Mouse (Mus musculus): ENCODE results near the gene Glipr2. TPM values are rescaled to one million over a fixed set of nuclear protein-coding genes. Genes with fewer than 3 reads are reported as not detected.

Glipr2 gene
- polyA plus RNA-seq, 1 experiment from 2014 or later: 112 TPM

DNA sequence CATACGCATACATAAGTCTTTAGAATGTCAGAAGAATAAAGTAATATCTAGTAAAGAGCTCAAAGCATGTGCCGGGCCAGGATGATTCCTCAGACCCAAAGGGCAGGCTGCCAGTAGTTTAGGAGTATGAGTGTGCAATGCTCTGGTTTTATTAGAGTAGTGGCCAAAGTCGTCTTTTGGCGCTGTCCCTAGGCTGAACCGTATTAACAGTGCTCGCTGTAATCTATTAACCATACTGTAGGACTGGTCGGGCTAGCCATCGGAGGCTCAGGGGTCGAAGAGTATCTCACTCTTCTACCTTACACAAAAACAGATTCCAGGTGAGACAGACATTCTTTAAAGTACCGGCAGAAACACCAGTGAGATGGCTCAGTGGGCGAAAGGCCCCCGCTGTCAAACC is 59.6 kb downstream of the Glipr2 start:
- Histone ChIP-seq H3K9me3 (replicated peaks; ENCODE audit: control insufficient read depth, low read length) (no peaks in the 10 kb centered on the region), H3K4me1 (ENCODE audit: control insufficient read depth, insufficient read depth, low read length) (peaks cover 20% of the 10 kb centered on the region), H3K36me3 (ENCODE audit: control insufficient read depth, insufficient read depth, low read length) (peaks cover 16% of the 10 kb centered on the region), H3K27me3 (ENCODE audit: control insufficient read depth, insufficient read depth, low read length) (no peaks in the 10 kb centered on the region), H3K27ac (ENCODE audit: low read depth, low read length) (no peak overlapping the region), H3K9ac (ENCODE audit: low read depth, low read length) (no peak overlapping the region), H3K4me3 (ENCODE audit: low read depth, low read length) (no peak overlapping the region), H3K4me2 (no peak overlapping the region)
- no peak for ATAC-seq (replicated peaks; ENCODE audit: insufficient number of reproducible peaks, low FRiP score, low TSS enrichment)
- 92% methylated on average over 12 of the region's 12 CpGs for WGBS (ENCODE audit: insufficient replicate concordance)

DNA sequence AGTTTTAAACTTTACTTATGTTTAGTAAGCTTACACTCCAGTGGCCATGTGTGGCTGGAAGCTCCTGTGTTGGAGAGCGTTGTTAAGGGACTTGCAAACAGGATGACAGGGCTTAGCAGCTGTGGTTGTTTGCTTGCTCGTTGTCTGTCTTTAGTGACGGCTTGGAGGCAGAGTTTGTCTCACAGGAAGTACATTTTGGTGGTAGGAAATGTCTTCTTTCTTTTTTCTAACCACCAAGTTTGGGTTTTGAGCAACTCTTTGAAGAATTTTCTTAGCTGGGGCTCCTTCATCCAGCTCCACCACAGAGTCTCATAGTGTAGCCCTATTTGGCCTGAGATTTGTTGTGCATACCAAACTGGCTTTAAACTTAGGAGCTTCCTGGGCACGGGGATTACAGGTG is 65.1 kb downstream of the Glipr2 start:
- Histone ChIP-seq H3K9ac (ENCODE audit: low read depth, low read length) (no peak overlapping the region), H3K4me3 (ENCODE audit: low read depth, low read length) (no peak overlapping the region), H3K36me3 (ENCODE audit: control insufficient read depth, insufficient read depth, low read length) (peaks cover 38% of the 10 kb centered on the region), H3K4me2 (no peak overlapping the region), H3K4me1 (ENCODE audit: control insufficient read depth, insufficient read depth, low read length) (peaks cover 9% of the 10 kb centered on the region), H3K9me3 (replicated peaks; ENCODE audit: control insufficient read depth, low read length) (no peaks in the 10 kb centered on the region), H3K27ac (ENCODE audit: low read depth, low read length) (no peak overlapping the region), H3K27me3 (ENCODE audit: control insufficient read depth, insufficient read depth, low read length) (no peaks in the 10 kb centered on the region)
- ATAC-seq (replicated peaks; ENCODE audit: insufficient number of reproducible peaks, low FRiP score, low TSS enrichment): no peak
- 88% methylated on average over 4 of the region's 4 CpGs for WGBS (ENCODE audit: insufficient replicate concordance)

DNA sequence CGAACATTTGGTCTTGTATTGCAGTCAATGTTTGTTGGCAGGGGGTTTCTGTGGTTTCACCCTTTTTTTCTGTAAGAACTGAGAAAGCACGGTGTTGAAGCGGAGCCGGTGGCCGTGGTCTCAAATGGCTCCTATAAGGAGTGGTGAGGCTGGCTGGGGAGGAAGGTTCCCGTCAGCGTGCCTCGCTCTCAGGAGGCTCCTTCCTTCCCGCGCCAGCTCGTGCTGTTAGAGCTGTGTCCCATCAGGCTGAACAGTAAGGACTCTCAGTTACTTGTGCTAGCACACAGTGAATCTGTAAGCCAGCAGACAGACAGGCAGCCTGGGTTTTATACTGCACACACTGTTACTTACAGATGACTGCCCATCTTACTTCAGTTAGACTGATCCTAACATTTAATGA is 65.6 kb downstream of the Glipr2 start:
- H3K9me3 ChIP-seq (replicated peaks; ENCODE audit: control insufficient read depth, low read length): no peaks in the 10 kb centered on the region
- WGBS (ENCODE audit: insufficient replicate concordance): 92% methylated on average over 11 of the region's 11 CpGs
- H3K9ac ChIP-seq (ENCODE audit: low read depth, low read length): no peak overlapping the region
- peaks cover 11% of the 10 kb centered on the region for H3K4me1 ChIP-seq (ENCODE audit: control insufficient read depth, insufficient read depth, low read length)
- no peak for ATAC-seq (replicated peaks; ENCODE audit: insufficient number of reproducible peaks, low FRiP score, low TSS enrichment)
- no peak overlapping the region for H3K4me3 ChIP-seq (ENCODE audit: low read depth, low read length)
- H3K27ac ChIP-seq (ENCODE audit: low read depth, low read length): no peak overlapping the region
- H3K36me3 ChIP-seq (ENCODE audit: control insufficient read depth, insufficient read depth, low read length): peaks cover 42% of the 10 kb centered on the region
- no peak overlapping the region for H3K4me2 ChIP-seq
- no peaks in the 10 kb centered on the region for H3K27me3 ChIP-seq (ENCODE audit: control insufficient read depth, insufficient read depth, low read length)

DNA sequence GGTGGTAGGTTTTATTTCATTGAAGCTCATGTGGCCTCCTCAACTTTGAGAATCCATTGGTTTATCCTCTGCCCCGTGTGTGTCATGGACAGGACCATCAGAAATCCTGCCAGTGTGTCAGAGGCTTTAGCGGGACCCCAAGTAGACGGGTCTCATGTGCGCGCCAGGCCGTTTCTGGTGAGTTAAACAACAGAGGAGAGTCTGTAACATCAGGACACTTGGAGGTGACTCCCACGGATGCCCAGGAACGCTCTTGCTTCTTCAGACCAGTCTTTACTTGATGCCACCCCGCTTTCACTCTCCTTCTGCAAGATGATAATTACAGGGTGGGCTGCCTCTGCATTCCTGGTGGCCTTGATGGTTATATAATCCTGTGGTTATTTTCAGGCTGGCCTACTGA is 66.5 kb downstream of the Glipr2 start:
- H3K9me3 ChIP-seq (replicated peaks; ENCODE audit: control insufficient read depth, low read length): no peaks in the 10 kb centered on the region
- ATAC-seq (replicated peaks; ENCODE audit: insufficient number of reproducible peaks, low FRiP score, low TSS enrichment): no peak
- WGBS (ENCODE audit: insufficient replicate concordance): 95% methylated on average over 9 of the region's 9 CpGs
- H3K4me1 ChIP-seq (ENCODE audit: control insufficient read depth, insufficient read depth, low read length): peaks cover 13% of the 10 kb centered on the region
- H3K36me3 ChIP-seq (ENCODE audit: control insufficient read depth, insufficient read depth, low read length): peaks cover 40% of the 10 kb centered on the region
- no peak overlapping the region for H3K4me3 ChIP-seq (ENCODE audit: low read depth, low read length)
- H3K4me2 ChIP-seq: no peak overlapping the region
- H3K27me3 ChIP-seq (ENCODE audit: control insufficient read depth, insufficient read depth, low read length): no peaks in the 10 kb centered on the region
- no peak overlapping the region for H3K9ac ChIP-seq (ENCODE audit: low read depth, low read length)
- no peak overlapping the region for H3K27ac ChIP-seq (ENCODE audit: low read depth, low read length)

DNA sequence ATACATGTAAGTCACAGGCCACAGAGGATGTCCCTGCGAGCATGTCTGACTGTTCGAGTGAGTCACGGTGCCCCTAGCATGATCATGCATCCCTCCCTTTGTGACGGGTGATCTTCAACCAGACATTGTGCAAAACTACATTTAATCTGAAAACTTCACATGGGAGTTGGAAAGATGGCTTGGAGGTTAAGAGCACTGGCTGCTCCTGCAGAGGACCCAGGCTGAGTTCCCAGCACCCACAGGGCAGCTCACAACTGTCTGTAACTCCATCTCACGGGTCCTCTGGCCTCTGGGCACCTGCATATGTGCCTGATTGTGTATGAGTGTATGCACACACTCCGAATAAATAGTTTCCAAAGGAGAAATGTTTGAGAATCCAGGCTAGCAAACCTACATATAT is 67.0 kb downstream of the Glipr2 start:
- no peak overlapping the region for H3K27ac ChIP-seq (ENCODE audit: low read depth, low read length)
- H3K4me2 ChIP-seq: no peak overlapping the region
- peaks cover 39% of the 10 kb centered on the region for H3K36me3 ChIP-seq (ENCODE audit: control insufficient read depth, insufficient read depth, low read length)
- no peaks in the 10 kb centered on the region for H3K27me3 ChIP-seq (ENCODE audit: control insufficient read depth, insufficient read depth, low read length)
- H3K9ac ChIP-seq (ENCODE audit: low read depth, low read length): no peak overlapping the region
- 98% methylated on average over 6 of the region's 6 CpGs for WGBS (ENCODE audit: insufficient replicate concordance)
- ATAC-seq (replicated peaks; ENCODE audit: insufficient number of reproducible peaks, low FRiP score, low TSS enrichment): no peak
- H3K9me3 ChIP-seq (replicated peaks; ENCODE audit: control insufficient read depth, low read length): no peaks in the 10 kb centered on the region
- H3K4me3 ChIP-seq (ENCODE audit: low read depth, low read length): no peak overlapping the region
- H3K4me1 ChIP-seq (ENCODE audit: control insufficient read depth, insufficient read depth, low read length): peaks cover 15% of the 10 kb centered on the region

DNA sequence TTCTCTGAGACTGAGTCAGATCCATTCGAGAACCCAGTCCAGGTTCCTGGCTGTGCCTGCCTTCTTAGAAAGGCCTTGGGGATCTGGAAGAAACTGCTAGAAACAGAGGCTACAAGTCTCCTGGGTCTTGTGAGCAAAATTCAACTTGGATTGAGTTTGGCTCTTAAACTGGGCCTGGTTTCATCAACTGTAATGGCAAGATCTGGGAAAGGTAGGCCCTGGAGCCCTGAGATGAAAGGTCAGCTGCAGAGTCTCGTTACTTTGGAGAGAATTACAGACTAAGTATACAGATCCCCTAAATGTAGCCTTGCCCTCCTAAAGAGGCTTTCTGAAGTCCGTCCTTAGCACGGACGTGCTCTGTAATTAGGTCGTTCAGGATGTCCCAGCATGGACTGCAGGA is 68.4 kb downstream of the Glipr2 start:
- no peak for ATAC-seq (replicated peaks; ENCODE audit: insufficient number of reproducible peaks, low FRiP score, low TSS enrichment)
- Histone ChIP-seq H3K9me3 (replicated peaks; ENCODE audit: control insufficient read depth, low read length) (no peaks in the 10 kb centered on the region), H3K4me1 (ENCODE audit: control insufficient read depth, insufficient read depth, low read length) (peaks cover 28% of the 10 kb centered on the region), H3K27me3 (ENCODE audit: control insufficient read depth, insufficient read depth, low read length) (no peaks in the 10 kb centered on the region), H3K4me3 (ENCODE audit: low read depth, low read length) (no peak overlapping the region), H3K9ac (ENCODE audit: low read depth, low read length) (no peak overlapping the region), H3K4me2 (no peak overlapping the region), H3K27ac (ENCODE audit: low read depth, low read length) (no peak overlapping the region), H3K36me3 (ENCODE audit: control insufficient read depth, insufficient read depth, low read length) (peaks cover 31% of the 10 kb centered on the region)
- 93% methylated on average over 6 of the region's 6 CpGs for WGBS (ENCODE audit: insufficient replicate concordance)

Other genes with a start within 250 kb of the Glipr2 start
- gene Olfr71, start 247.1 kb upstream of the Glipr2 start, polyA plus RNA-seq (2014; fragmentation: Nextera tagmentation; extraction: Ambion mirVana): not detected in 2 replicates
- 0.59 and 0.99 TPM in 2 replicates for gene Hrct1, start 230.2 kb upstream of the Glipr2 start, polyA plus RNA-seq (2014; fragmentation: Nextera tagmentation; extraction: Ambion mirVana)
- 0.16 and 0.24 TPM in 2 replicates for gene Spaar, start 227.4 kb upstream of the Glipr2 start, polyA plus RNA-seq (2014; fragmentation: Nextera tagmentation; extraction: Ambion mirVana)
- gene Olfr159, start 186.4 kb upstream of the Glipr2 start, polyA plus RNA-seq (2014; fragmentation: Nextera tagmentation; extraction: Ambion mirVana): not detected in 2 replicates
- not detected in 2 replicates for gene Olfr156, start 133.5 kb upstream of the Glipr2 start, polyA plus RNA-seq (2014; fragmentation: Nextera tagmentation; extraction: Ambion mirVana)
- 0.03 TPM in 2 replicates for gene Olfr157, start 117.2 kb upstream of the Glipr2 start, polyA plus RNA-seq (2014; fragmentation: Nextera tagmentation; extraction: Ambion mirVana)
- gene Olfr155, start 105.8 kb upstream of the Glipr2 start, polyA plus RNA-seq (2014; fragmentation: Nextera tagmentation; extraction: Ambion mirVana): not detected in 2 replicates
- gene Reck, start 81.9 kb upstream of the Glipr2 start, polyA plus RNA-seq (2014; fragmentation: Nextera tagmentation; extraction: Ambion mirVana): 11.8 and 13.6 TPM in 2 replicates
- not detected in 2 replicates for gene Ccin, start 26.1 kb downstream of the Glipr2 start, polyA plus RNA-seq (2014; fragmentation: Nextera tagmentation; extraction: Ambion mirVana)
- 157 and 162 TPM in 2 replicates for gene Clta, start 47.1 kb downstream of the Glipr2 start, polyA plus RNA-seq (2014; fragmentation: Nextera tagmentation; extraction: Ambion mirVana)
- gene Gne, start 126.8 kb downstream of the Glipr2 start, polyA plus RNA-seq (2014; fragmentation: Nextera tagmentation; extraction: Ambion mirVana): 31.1 and 32.1 TPM in 2 replicates

All from heart, embryonic 11.5 days (tissue).